Mouse (Mus musculus) spleen, embryonic (tissue): ENCODE results near the gene Ppm1n.

Source experiments
- CTCF ChIA-PET: fragments of 350-600 bp; sonication (Branson Sonifier 250); formaldehyde crosslinking; loops from one replicate; lab custom pipeline; 2022; lab: Charles Lee

Gene Ppm1n

GRCm38 (mm10) chr7:19290969-19291596, 11.2 kb upstream of the Ppm1n start:
- CTCF ChIA-PET = no interaction called here

DNA sequence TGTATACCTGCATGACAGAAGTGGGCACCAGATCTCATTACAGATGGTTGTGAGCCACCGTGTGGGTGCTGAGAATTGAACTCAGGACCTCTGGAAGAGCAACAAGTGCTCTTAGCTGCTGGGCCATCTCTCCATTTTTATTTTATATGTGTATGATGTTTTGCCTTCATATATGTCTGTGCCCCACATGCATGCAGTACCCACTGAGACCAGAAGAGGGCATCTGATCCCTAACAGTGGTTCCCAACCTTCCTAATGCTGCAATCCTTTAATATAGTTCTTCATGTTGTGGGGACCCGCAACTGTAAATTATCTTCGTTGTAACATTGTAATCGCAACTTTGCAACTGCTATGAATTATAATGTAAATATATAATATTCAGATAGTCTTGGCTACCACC, 4.9 kb upstream of the Ppm1n start:
- CTCF ChIA-PET = interaction anchor here (0.7 kb wide), 1 partner anchor 24 kb away, joined by 3 read pairs; no protein-coding TSS in a partner anchor

DNA sequence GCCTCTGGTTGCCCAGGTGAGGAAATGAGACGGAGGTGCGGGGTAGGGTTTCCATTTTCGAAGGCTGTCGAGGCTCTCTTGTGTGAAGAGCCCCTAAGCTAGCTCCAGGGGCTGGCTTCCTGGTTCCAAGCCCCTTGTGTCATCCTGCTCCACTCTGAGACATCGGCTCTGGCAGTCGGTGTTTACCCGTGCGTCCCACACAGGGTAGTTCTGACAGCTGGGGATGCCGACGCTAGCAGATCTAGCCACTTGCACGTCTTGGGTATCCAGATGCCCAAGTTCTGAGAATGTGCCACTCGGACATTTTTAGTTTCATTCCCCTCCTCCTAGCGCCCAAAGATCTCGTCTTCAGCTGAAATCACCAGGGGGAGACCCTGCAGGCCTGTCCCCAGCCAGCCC, 3.5 kb upstream of the Ppm1n start:
- CTCF ChIA-PET = interaction anchor here (0.6 kb wide), 1 partner anchor 327 kb away, joined by 3 read pairs; no protein-coding TSS in a partner anchor

DNA sequence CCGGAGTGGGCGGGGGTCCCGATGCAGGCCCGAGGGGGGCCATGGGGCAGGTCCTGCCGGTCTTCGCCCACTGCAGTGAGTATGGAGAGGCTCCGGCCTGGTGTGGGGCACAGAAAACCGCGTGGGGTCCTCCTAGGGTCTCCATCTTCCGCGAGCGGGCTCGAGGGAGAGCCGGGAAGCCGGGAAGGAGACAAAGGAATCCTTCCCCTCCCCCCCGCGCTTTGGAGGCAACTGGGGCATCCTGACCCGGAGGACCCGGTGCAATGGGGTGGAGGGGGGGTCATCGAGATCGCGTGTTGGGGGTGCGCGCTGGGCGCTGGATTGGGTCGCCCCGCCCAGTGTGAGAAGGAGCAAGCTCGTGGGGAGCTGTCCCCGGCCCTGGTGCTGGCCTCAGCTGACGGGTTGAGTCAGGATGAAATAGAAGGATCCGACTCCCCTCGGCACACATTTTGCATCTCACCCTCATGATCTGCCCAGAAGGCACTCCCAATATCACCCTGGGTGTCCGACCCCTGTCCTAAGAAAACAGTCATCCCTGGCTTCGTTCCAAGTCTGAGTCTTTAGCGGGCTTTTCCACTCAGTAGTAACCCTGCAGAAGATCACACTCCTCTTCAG, 3.0 kb upstream of the Ppm1n start:
- CTCF ChIA-PET = interaction anchor here (0.6 kb wide), 1 partner anchor 326 kb away, joined by 3 read pairs; no protein-coding TSS in a partner anchor

DNA sequence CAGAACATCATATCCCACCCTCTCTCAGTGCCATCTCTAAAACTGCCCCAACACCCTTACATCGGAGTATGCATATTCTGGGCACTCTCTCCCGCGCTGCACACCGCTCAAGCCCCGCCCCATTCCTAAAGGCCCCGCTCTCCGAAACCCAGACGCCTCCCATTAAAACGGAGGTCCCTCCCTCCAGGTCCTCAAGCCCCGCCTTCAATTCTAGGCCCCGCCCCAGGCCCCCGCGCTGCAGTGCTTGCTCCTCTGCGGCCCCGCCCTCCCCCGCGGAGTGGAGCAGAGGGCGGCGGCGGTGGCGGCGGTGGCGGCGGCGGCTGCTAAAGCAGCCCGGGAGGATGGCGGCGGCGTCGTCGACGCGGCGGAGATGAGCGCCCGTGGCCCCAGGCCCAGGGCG, 2.5 kb upstream of the Ppm1n start, which contains the start of gene Rtn2:
TSS of gene Rtn2 (plus strand) at position 240 of the 400 bp plus-strand sequence.
- CTCF ChIA-PET = interaction anchor here (0.6 kb wide), 1 partner anchor 13 kb away, joined by 7 read pairs; no protein-coding TSS in a partner anchor

DNA sequence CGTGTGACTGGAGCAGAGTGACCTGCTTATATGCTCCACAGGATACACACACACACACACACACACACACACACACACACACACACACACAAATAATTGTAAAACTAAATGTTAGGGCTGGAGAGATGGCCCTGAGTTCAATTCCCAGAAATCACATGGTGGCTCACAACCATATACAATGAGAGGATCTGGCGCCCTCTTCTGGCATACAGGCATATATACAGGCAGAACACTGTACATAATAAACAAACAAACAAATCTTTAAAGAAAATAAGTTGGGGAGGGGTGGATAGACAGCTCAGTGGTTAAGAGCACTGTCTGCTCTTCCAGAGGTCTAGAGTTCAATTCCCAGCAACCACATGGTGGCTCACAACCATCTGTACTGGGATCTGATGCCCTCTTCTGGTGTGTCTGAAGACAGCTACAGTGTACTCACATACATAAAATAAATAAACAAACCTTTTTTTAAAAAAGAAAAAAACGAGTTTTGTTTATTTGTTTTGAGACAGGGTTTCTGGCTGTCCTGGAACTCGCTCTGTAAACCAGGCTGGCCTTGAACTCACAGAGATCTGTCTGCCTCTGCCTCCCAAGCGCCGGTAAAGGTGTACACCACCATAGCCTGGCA, 1.9 kb upstream of the Ppm1n start:
- CTCF ChIA-PET = interaction anchor here (0.5 to 1.8 kb wide), 5 partner anchors 14 to 87 kb away, joined by 3 to 7 read pairs (median 4); no protein-coding TSS in a partner anchor

DNA sequence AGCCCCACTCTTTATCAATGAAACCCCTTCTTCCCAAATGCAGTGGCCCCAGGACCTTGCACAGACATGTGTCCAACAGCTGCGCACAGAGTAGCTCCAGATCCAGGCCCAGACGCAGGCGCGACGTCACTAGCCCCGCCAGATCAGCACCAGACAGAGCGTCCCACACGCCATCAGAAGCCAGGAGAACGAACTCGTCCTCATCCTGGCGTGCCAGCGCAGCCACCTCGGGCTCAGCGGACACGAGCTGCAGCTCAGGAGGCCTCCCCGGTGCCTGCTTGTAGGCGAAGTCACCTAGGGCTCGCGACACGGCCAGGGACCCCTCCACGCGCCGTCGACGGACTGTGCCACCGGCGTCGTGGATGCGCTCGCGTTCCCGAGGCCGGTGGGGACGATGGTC, 812 bp downstream of the Ppm1n start:
- CTCF ChIA-PET = interaction anchor here (0.5 kb wide), 1 partner anchor 32 kb away, joined by 3 read pairs; no protein-coding TSS in a partner anchor

DNA sequence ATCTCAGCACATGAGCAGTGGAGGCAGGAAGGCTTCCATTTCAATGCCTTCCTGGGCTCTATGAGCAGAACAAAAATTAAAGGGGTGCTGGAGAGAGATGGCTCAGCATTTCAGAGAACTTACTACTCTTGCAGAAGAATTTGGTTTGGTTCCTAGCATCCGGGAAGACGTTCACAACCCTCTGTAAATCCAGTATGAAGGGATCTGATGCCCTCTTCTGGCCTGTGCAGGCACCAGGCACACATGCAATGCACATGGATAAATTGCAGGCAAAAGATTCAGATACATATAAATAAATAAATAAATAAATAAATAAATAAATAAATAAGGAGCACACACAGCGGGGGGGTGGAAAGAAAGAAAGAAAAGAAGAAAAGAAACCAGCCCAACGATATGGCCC, 3.6 kb downstream of the Ppm1n start:
- CTCF ChIA-PET = interaction anchor here (0.6 to 1.1 kb wide), 3 partner anchors 9 to 58 kb away, joined by 3 to 4 read pairs (median 4); no protein-coding TSS in a partner anchor

DNA sequence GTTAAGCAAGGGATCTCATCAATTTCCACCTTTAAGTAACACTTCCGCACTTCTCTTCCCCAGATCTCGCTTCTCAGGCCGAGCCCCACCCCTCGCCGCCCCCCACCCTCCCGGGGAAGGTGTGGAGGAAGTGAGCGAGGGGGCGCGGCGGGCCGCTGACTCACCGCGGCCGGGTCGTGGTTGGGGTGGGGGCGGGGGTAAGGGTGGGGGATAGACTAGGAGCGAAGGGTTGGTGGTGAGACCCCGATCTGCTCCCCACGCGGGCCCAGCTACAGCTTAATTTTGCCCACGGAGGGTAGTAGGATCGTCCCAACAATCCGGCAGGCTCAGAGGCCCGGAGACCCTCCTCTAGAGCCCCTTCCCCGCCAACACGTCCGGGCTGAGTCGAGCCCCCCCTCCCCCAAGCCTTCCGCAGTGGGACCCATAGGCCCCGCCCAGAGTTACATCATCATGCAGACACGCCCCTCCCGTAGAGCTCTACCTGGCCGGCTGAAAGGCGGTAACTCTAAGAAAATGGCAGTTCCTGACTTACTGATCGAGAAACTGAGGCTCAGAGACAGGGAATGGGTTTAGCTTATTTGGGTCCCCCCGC, 7.6 kb downstream of the Ppm1n start:
- CTCF ChIA-PET = interaction anchor here (0.6 to 1.3 kb wide), 2 partner anchors 33 to 40 kb away, joined by 3 to 16 read pairs; no protein-coding TSS in a partner anchor

DNA sequence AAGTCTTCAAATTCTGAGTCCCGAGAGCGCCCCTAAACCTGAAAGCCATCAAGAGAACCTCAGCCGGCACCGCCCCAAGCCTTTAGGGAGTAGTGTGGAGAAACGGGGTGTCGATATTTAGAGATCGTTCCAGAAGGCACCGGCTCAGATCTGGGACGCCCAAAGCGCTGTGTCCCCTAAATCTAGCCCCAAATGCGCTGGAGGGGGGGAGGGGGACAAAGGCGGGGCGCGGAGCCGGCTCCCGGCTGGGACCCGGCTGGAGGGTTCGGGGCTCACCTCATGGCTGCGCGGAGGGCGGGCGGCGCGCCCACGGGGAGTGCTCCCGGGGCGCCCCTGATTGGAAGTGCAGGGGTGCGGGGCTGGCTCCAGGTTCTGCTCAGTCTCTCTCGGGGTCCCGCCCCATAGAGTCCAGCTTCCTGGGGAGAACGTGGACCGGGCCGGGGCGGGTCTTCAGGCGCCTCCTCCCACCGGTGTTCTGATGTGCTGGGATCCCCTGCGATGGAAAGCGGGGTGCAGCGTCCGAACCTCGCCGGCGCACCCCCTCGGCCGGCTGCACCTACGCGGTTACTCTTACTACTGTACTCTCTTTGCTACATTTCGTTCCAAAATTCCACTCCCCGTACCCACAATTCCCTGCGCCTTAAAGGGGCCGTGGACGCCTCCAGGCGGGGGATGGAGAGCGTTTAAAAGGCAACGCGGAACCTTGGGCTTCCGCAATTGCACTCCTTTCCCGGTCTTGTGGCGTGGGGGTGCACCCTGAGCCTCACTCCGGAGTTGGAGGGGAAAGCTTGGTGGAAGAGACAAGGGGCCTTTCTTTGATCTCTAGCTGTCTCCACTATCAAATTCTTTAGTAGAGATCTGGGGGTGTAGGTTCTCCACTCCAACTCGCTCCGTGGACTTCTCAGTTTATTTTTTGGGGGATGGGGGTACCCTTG, 8.4 kb downstream of the Ppm1n start, which contains the start of gene Vasp:
TSS of gene Vasp (minus strand) at position 580 of the 935 bp plus-strand sequence.
- CTCF ChIA-PET = interaction anchor here (0.6 to 1.3 kb wide), 2 partner anchors 39 to 134 kb away, joined by 3 read pairs; no protein-coding TSS in a partner anchor

DNA sequence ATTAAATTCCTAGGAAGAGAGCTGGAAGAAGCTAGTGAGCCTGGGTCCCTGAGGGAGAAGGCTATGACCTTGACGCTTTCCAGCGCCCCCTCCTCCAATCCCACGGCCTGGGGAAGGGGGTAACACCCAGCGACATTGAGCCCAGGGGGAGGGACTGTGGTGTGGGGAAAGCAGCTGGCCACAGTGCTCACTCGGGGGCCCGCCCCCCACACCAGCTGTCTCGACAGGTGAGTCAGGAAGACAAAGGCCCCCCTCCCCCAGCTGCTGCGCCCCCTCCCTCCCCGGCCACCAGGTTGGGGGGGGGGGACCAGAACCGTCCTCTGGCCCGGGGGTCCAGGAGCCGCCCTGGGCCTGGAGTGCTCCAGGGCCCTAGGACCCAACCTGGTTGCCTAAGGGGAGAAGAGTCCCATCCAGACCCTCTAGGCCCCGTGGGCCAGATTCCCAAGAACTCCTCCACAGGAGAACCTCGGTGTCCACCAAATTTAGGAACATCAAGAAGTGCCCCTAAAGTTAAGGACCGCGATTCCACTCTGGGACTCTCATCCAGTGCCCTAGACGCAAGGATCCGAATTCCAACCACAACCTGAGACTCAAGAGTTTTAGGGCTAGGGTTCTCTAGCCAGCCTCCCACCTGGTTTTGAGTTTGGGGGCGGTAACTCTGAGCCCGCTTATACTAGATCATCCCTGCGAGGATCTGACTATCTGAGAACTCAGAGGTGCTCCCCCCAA, 9.2 kb downstream of the Ppm1n start:
- CTCF ChIA-PET = interaction anchor here (0.5 to 1.3 kb wide), 8 partner anchors 22 to 254 kb away, joined by 3 to 7 read pairs (median 3); no protein-coding TSS in a partner anchor

DNA sequence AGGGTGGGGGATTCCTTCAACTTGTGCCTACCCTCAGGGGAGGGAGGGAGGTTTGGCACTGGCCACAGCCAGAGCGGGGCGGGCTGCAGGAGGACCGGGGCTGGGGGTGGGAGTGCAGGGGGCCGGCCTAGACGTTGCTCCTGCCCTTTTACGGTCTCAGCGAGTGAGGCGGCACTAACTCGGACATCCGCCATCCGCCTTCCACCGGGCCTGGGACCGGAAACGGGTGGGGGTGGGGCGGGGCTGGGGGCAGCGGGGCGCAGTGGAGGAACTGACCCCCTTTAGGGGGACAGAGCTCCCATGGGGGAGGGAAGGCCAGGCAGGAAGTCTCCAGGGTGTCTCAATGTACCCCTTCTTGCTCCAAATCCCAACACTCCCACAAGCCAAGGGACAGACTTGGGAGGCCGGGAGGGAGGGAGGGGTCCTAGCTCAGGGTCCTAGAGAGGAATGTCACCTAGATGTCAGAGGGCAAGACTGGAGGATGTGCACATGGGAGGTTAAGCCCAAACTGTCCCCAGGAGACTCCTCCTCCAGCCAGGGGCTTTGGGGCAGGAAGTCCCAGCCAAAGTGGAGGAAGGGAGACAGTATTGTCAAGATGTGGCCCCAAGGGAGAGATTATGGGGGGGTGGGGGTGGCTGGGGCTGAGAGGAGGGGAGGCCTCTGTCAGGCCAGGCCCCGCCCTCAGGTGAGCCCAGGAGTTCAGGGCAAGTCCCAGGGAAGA, 10.0 kb downstream of the Ppm1n start:
- CTCF ChIA-PET = interaction anchor here (0.6 to 1.0 kb wide), 5 partner anchors 21 to 53 kb away, joined by 3 to 7 read pairs (median 3); no protein-coding TSS in a partner anchor

DNA sequence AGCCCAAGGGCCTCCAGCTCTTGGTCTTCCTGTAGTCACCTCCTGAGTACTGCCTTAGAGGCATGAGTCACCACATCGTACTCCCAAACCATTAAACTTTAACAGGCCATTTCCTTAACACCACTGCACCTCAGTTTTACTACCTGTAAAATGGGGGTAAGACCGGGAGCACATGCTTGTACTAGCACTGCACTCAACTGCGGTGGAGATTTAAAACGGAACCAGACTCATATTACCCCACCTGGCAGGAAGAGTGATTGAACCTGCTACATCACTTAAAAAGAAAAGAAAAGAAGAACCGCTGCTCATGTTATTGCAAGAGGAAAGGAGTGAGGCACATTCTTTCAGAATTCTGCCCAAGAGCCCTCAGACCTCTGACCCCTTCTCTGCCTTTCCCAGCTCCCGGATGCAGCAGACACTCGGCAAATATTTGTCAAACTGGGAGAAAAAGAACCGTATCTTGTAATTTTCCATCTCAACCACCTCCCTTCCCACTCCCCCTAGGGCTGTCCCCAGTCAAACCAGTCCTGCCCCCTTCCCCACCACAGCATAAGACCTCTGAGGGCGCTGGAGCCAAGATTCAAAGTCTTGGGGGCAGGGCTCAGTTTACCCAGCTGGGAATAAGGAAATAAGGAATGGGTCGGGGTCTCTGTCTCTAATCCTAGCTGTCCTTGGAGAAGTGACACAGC, 10.7 kb downstream of the Ppm1n start:
- CTCF ChIA-PET = no interaction called here

GRCm38 (mm10) chr7:19267051-19267450, 12.8 kb downstream of the Ppm1n start:
- CTCF ChIA-PET = interaction anchor here (0.6 to 1.6 kb wide), 2 partner anchors 22 to 27 kb away, joined by 5 to 10 read pairs; no protein-coding TSS in a partner anchor

- CTCF ChIA-PET = interaction anchor here (0.6 to 1.2 kb wide), 2 partner anchors 31 to 36 kb away, joined by 4 to 9 read pairs; no protein-coding TSS in a partner anchor
Observed at GRCm38 (mm10) chr7:19265928-19266822, 13.7 kb downstream of the Ppm1n start.

DNA sequence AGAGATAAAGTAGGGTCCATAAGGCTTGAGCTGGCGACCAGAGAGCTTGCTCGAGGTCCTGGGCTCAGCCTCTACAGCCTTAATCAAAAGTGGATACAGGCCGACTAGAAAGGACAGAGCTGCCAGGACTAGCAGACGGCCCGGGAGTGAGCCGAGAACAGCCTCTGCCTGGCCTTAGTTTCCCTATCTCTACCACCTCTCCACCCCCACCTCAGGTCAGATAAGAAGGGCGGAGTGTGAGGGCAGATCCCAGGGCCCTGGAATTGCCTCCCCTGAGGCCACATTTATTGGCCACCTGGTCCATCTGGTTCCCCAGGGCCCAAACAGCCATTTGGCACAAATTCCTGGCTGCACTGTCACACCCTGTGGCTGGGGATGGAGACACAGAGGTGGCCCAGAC, 14.7 kb downstream of the Ppm1n start:
- CTCF ChIA-PET = interaction anchor here (0.5 to 1.2 kb wide), 2 partner anchors 37 to 92 kb away, joined by 3 to 4 read pairs; no protein-coding TSS in a partner anchor

- CTCF ChIA-PET = no interaction called here
Observed at GRCm38 (mm10) chr7:19258336-19258735, 21.5 kb downstream of the Ppm1n start.
